Mouse (Mus musculus): ENCODE results near the gene Smpdl3a.

The Smpdl3a gene

GRCm38 (mm10) chr10:57794018-57794417, at the start of gene Smpdl3a:
Smpdl3a (plus strand) TSS chr10:57794335.
- Histone ChIP-seq H3K27me3 (ENCODE audit: insufficient read depth, low read length) (peaks cover 22% of the 10 kb centered on the region), H3K36me3 (ENCODE audit: insufficient read depth, low read length) (no peaks in the 10 kb centered on the region), H3K9me3 (ENCODE audit: low read length) (0 out of 2 replicates have a peak, but pooled peaks cover 5% of the 10 kb centered on the region), H3K4me3 (replicated peaks; ENCODE audit: low read length) (peak within 1 kb of the TSS; percentile 78), H3K4me1 (replicated peaks; ENCODE audit: low read depth, low read length) (peaks cover 10% of the 10 kb centered on the region)
- TF ChIP-seq NANOG (IDR thresholded peaks at IDR 0.05; ENCODE audit: borderline replicate concordance, low read length) (no peak), CTCF (conservative IDR thresholded peaks at IDR 0.05; ENCODE audit: low read length) (no peak), POU5F1 (IDR thresholded peaks at IDR 0.05; ENCODE audit: borderline replicate concordance, low read length) (no peak)

- Histone ChIP-seq H3K27me3 (ENCODE audit: insufficient read depth, low read length) (no peaks in the 10 kb centered on the region; the same call in 1 of the 2 replicates), H3K4me3 (replicated peaks; ENCODE audit: low read length) (no peak overlapping the region), H3K4me1 (replicated peaks; ENCODE audit: low read depth, low read length) (no peaks in the 10 kb centered on the region), H3K36me3 (ENCODE audit: insufficient read depth, low read length) (no peaks in the 10 kb centered on the region), H3K9me3 (ENCODE audit: low read length) (no peaks in the 10 kb centered on the region)
- TF ChIP-seq CTCF (conservative IDR thresholded peaks at IDR 0.05; ENCODE audit: low read length) (no peak), NANOG (IDR thresholded peaks at IDR 0.05; ENCODE audit: borderline replicate concordance, low read length) (no peak), POU5F1 (IDR thresholded peaks at IDR 0.05; ENCODE audit: borderline replicate concordance, low read length) (no peak)
Observed at GRCm38 (mm10) chr10:57745452-57745851, 48.7 kb upstream of the Smpdl3a start.

GRCm38 (mm10) chr10:57747127-57747526, 47.0 kb upstream of the Smpdl3a start:
- Histone ChIP-seq H3K4me1 (replicated peaks; ENCODE audit: low read depth, low read length) (no peaks in the 10 kb centered on the region), H3K9me3 (ENCODE audit: low read length) (no peaks in the 10 kb centered on the region), H3K27me3 (ENCODE audit: insufficient read depth, low read length) (no peaks in the 10 kb centered on the region; the same call in 1 of the 2 replicates), H3K4me3 (replicated peaks; ENCODE audit: low read length) (no peak overlapping the region), H3K36me3 (ENCODE audit: insufficient read depth, low read length) (no peaks in the 10 kb centered on the region)
- TF ChIP-seq NANOG (IDR thresholded peaks at IDR 0.05; ENCODE audit: borderline replicate concordance, low read length) (no peak), CTCF (conservative IDR thresholded peaks at IDR 0.05; ENCODE audit: low read length) (no peak)

- Histone ChIP-seq H3K4me1 (replicated peaks; ENCODE audit: low read depth, low read length) (no peaks in the 10 kb centered on the region), H3K27me3 (ENCODE audit: insufficient read depth, low read length) (no peaks in the 10 kb centered on the region; the same call in 1 of the 2 replicates), H3K36me3 (ENCODE audit: insufficient read depth, low read length) (no peaks in the 10 kb centered on the region), H3K9me3 (ENCODE audit: low read length) (no peaks in the 10 kb centered on the region), H3K4me3 (replicated peaks; ENCODE audit: low read length) (no peak overlapping the region)
- TF ChIP-seq POU5F1 (IDR thresholded peaks at IDR 0.05; ENCODE audit: borderline replicate concordance, low read length) (no peak), NANOG (IDR thresholded peaks at IDR 0.05; ENCODE audit: borderline replicate concordance, low read length) (no peak), CTCF (conservative IDR thresholded peaks at IDR 0.05; ENCODE audit: low read length) (no peak)
Observed at GRCm38 (mm10) chr10:57753343-57753742, 40.8 kb upstream of the Smpdl3a start.

- H3K4me1 ChIP-seq (replicated peaks; ENCODE audit: low read depth, low read length): no peaks in the 10 kb centered on the region
- no peaks in the 10 kb centered on the region for H3K36me3 ChIP-seq (ENCODE audit: insufficient read depth, low read length)
- H3K4me3 ChIP-seq (replicated peaks; ENCODE audit: low read length): no peak overlapping the region
- H3K27me3 ChIP-seq (ENCODE audit: insufficient read depth, low read length): no peaks in the 10 kb centered on the region; the same call in 1 of the 2 replicates
- TF ChIP-seq POU5F1 (IDR thresholded peaks at IDR 0.05; ENCODE audit: borderline replicate concordance, low read length) (no peak), NANOG (IDR thresholded peaks at IDR 0.05; ENCODE audit: borderline replicate concordance, low read length) (no peak), CTCF (conservative IDR thresholded peaks at IDR 0.05; ENCODE audit: low read length) (no peak)
- H3K9me3 ChIP-seq (ENCODE audit: low read length): no peaks in the 10 kb centered on the region
Observed at GRCm38 (mm10) chr10:57755201-57755736, 38.9 kb upstream of the Smpdl3a start.

- TF ChIP-seq CTCF (conservative IDR thresholded peaks at IDR 0.05; ENCODE audit: low read length) (no peak), NANOG (IDR thresholded peaks at IDR 0.05; ENCODE audit: borderline replicate concordance, low read length) (no peak), POU5F1 (IDR thresholded peaks at IDR 0.05; ENCODE audit: borderline replicate concordance, low read length) (no peak)
- peaks cover 4% of the 10 kb centered on the region; the same call in 1 of the 2 replicates for H3K4me1 ChIP-seq (replicated peaks; ENCODE audit: low read depth, low read length)
- no peaks in the 10 kb centered on the region for H3K9me3 ChIP-seq (ENCODE audit: low read length)
- H3K36me3 ChIP-seq (ENCODE audit: insufficient read depth, low read length): no peaks in the 10 kb centered on the region
- no peak overlapping the region for H3K4me3 ChIP-seq (replicated peaks; ENCODE audit: low read length)
- H3K27me3 ChIP-seq (ENCODE audit: insufficient read depth, low read length): no peaks in the 10 kb centered on the region; the same call in 1 of the 2 replicates
Observed at GRCm38 (mm10) chr10:57758999-57759398, 35.1 kb upstream of the Smpdl3a start.

- no peak overlapping the region for H3K4me3 ChIP-seq (replicated peaks; ENCODE audit: low read length)
- no peak for TF ChIP-seq CTCF (conservative IDR thresholded peaks at IDR 0.05; ENCODE audit: low read length)
- TF ChIP-seq POU5F1 (IDR thresholded peaks at IDR 0.05; ENCODE audit: borderline replicate concordance, low read length): no peak
- TF ChIP-seq NANOG (IDR thresholded peaks at IDR 0.05; ENCODE audit: borderline replicate concordance, low read length): no peak
- H3K9me3 ChIP-seq (ENCODE audit: low read length): no peaks in the 10 kb centered on the region
- H3K27me3 ChIP-seq (ENCODE audit: insufficient read depth, low read length): no peaks in the 10 kb centered on the region; the same call in 1 of the 2 replicates
- peaks cover 4% of the 10 kb centered on the region; the same call in 1 of the 2 replicates for H3K4me1 ChIP-seq (replicated peaks; ENCODE audit: low read depth, low read length)
- H3K36me3 ChIP-seq (ENCODE audit: insufficient read depth, low read length): no peaks in the 10 kb centered on the region
Observed at GRCm38 (mm10) chr10:57760694-57761093, 33.4 kb upstream of the Smpdl3a start.

- Histone ChIP-seq H3K4me1 (replicated peaks; ENCODE audit: low read depth, low read length) (peaks cover 4% of the 10 kb centered on the region; the same call in 1 of the 2 replicates), H3K36me3 (ENCODE audit: insufficient read depth, low read length) (no peaks in the 10 kb centered on the region), H3K4me3 (replicated peaks; ENCODE audit: low read length) (no peak overlapping the region), H3K27me3 (ENCODE audit: insufficient read depth, low read length) (no peaks in the 10 kb centered on the region), H3K9me3 (ENCODE audit: low read length) (no peaks in the 10 kb centered on the region)
- no peak for TF ChIP-seq NANOG (IDR thresholded peaks at IDR 0.05; ENCODE audit: borderline replicate concordance, low read length)
- no peak for TF ChIP-seq POU5F1 (IDR thresholded peaks at IDR 0.05; ENCODE audit: borderline replicate concordance, low read length)
- TF ChIP-seq CTCF (conservative IDR thresholded peaks at IDR 0.05; ENCODE audit: low read length): no peak
Observed at GRCm38 (mm10) chr10:57763044-57763443, 31.1 kb upstream of the Smpdl3a start.
